Mouse (Mus musculus): Measurements from ENCODE around the gene Arl6ip4. TPM values are rescaled to one million over a fixed set of nuclear protein-coding genes. Genes with fewer than 3 reads are reported as not detected.

Arl6ip4 gene
- total and polyA plus RNA-seq, 3 experiments: 57.8 to 128 TPM; not detected in 1

GRCm38 (mm10) chr5:124122357-124122756 lies 6.5 kb downstream of the Arl6ip4 start:
- TF ChIP-seq POLR2AphosphoS2 (IDR thresholded peaks at IDR 0.05; ENCODE audit: low read length) (no peak), ETS1 (IDR thresholded peaks at IDR 0.05; ENCODE audit: low read depth, low read length) (no peak)
- H3K9me3 ChIP-seq (replicated peaks; ENCODE audit: insufficient read depth, low read length): no peaks in the 10 kb centered on the region
- 0 out of 4 replicates have a peak, but pooled peaks cover 0 to 1% of the 10 kb centered on the region in 2 experiments for H3K4me1 ChIP-seq (ENCODE audit: control insufficient read depth in 1 of 2, insufficient read depth in 2 of 2, low read length in 2 of 2)
- H3K36me3 ChIP-seq (ENCODE audit: control insufficient read depth in 1 of 2, insufficient read depth in 2 of 2, low read length in 2 of 2): peaks cover 0 to 2% of the 10 kb centered on the region in 2 experiments; a peak in 1 of 4 replicates
- H3K27me3 ChIP-seq (ENCODE audit: control insufficient read depth in 1 of 2, insufficient read depth in 2 of 2, low read length in 2 of 2): no peaks in the 10 kb centered on the region
- no peak overlapping the region for H3K9ac ChIP-seq (ENCODE audit: control insufficient read depth, low read depth, low read length, poor library complexity, severe bottlenecking)
- peaks cover 4% of the 10 kb centered on the region; the same call in 1 of the 2 replicates for H3K79me2 ChIP-seq (ENCODE audit: control insufficient read depth, insufficient read depth, low read length, poor library complexity)
- H3K4me3 ChIP-seq (ENCODE audit: control insufficient read depth in 1 of 2, insufficient read depth in 1 of 2, low read depth in 2 of 2, low read length in 2 of 2): no peak overlapping the region
- no peak overlapping the region for H3K27ac ChIP-seq (ENCODE audit: control insufficient read depth, low read depth, low read length)
- no peak for DNase-seq (ENCODE audit: low read depth, low spot score)

- Histone ChIP-seq H3K27me3 (ENCODE audit: control insufficient read depth in 1 of 2, insufficient read depth in 2 of 2, low read length in 2 of 2) (no peaks in the 10 kb centered on the region), H3K4me3 (ENCODE audit: control insufficient read depth in 1 of 2, insufficient read depth in 1 of 2, low read depth in 2 of 2, low read length in 2 of 2) (no peak overlapping the region), H3K9me3 (replicated peaks; ENCODE audit: insufficient read depth, low read length) (no peaks in the 10 kb centered on the region), H3K79me2 (ENCODE audit: control insufficient read depth, insufficient read depth, low read length, poor library complexity) (no peaks in the 10 kb centered on the region), H3K9ac (ENCODE audit: control insufficient read depth, low read depth, low read length, poor library complexity, severe bottlenecking) (no peak overlapping the region), H3K4me1 (ENCODE audit: control insufficient read depth in 1 of 2, insufficient read depth in 2 of 2, low read length in 2 of 2) (no peaks in the 10 kb centered on the region), H3K36me3 (ENCODE audit: control insufficient read depth in 1 of 2, insufficient read depth in 2 of 2, low read length in 2 of 2) (no peaks in the 10 kb centered on the region), H3K27ac (ENCODE audit: control insufficient read depth, low read depth, low read length) (no peak overlapping the region)
- DNase-seq (ENCODE audit: low read depth, low spot score): no peak
- TF ChIP-seq USF1 (IDR thresholded peaks at IDR 0.05; ENCODE audit: low read depth, low read length): no peak
- no peak for TF ChIP-seq ELF1 (IDR thresholded peaks at IDR 0.05; ENCODE audit: low read depth, low read length)
- no peak for TF ChIP-seq NRF1 (IDR thresholded peaks at IDR 0.05; ENCODE audit: insufficient read depth, low read depth, low read length, poor library complexity, severe bottlenecking)
- no peak for TF ChIP-seq ZKSCAN1 (IDR thresholded peaks at IDR 0.05; ENCODE audit: low read depth, low read length)
- no peak for TF ChIP-seq MAX (IDR thresholded peaks at IDR 0.05; ENCODE audit: low read length)
- no peak for TF ChIP-seq UBTF (IDR thresholded peaks at IDR 0.05; ENCODE audit: borderline replicate concordance, insufficient read depth, low read depth, low read length)
- no peak for TF ChIP-seq SMC3 (IDR thresholded peaks at IDR 0.05; ENCODE audit: low read depth, low read length)
- no peak for TF ChIP-seq KAT2A (conservative IDR thresholded peaks at IDR 0.05; ENCODE audit: low read depth, low read length)
Measured at GRCm38 (mm10) chr5:124125093-124125492, 9.2 kb downstream of the Arl6ip4 start.

GRCm38 (mm10) chr5:124134261-124134660 lies 18.4 kb downstream of the Arl6ip4 start:
- no peak for TF ChIP-seq HCFC1 (IDR thresholded peaks at IDR 0.05; ENCODE audit: low read depth, low read length)
- TF ChIP-seq ZKSCAN1 (IDR thresholded peaks at IDR 0.05; ENCODE audit: low read depth, low read length): no peak
- TF ChIP-seq TCF12 (IDR thresholded peaks at IDR 0.05; ENCODE audit: low read depth, low read length): no peak
- TF ChIP-seq NELFE (IDR thresholded peaks at IDR 0.05; ENCODE audit: low read depth, low read length): no peak
- no peak for TF ChIP-seq KAT2A (conservative IDR thresholded peaks at IDR 0.05; ENCODE audit: low read depth, low read length)
- TF ChIP-seq USF1 (IDR thresholded peaks at IDR 0.05; ENCODE audit: low read depth, low read length): no peak
- TF ChIP-seq JUND (IDR thresholded peaks at IDR 0.05; ENCODE audit: low read depth, low read length): no peak
- no peak for TF ChIP-seq NRF1 (IDR thresholded peaks at IDR 0.05; ENCODE audit: insufficient read depth, low read depth, low read length, poor library complexity, severe bottlenecking)
- no peak for TF ChIP-seq CTCF (IDR thresholded peaks at IDR 0.05 in 2 of 3, conservative IDR thresholded peaks at IDR 0.05 in 1 of 3; ENCODE audit: control insufficient read depth in 1 of 3, insufficient read depth in 1 of 3, low read depth in 2 of 3, low read length in 3 of 3, poor library complexity in 1 of 3, severe bottlenecking in 1 of 3)
- TF ChIP-seq MAFK (IDR thresholded peaks at IDR 0.05; ENCODE audit: borderline replicate concordance, low read depth, low read length): no peak
- TF ChIP-seq SMC3 (IDR thresholded peaks at IDR 0.05; ENCODE audit: low read depth, low read length): no peak
- TF ChIP-seq RAD21 (IDR thresholded peaks at IDR 0.05; ENCODE audit: low read depth, low read length): no peak
- H3K36me3 ChIP-seq (ENCODE audit: control insufficient read depth in 1 of 2, insufficient read depth in 2 of 2, low read length in 2 of 2): no peaks in the 10 kb centered on the region
- no peak for DNase-seq (ENCODE audit: low read depth, low spot score)

More at GRCm38 (mm10) chr5:124134261-124134660, 18.4 kb downstream of the Arl6ip4 start:
- H3K9ac ChIP-seq (ENCODE audit: control insufficient read depth, low read depth, low read length, poor library complexity, severe bottlenecking): no peak overlapping the region
- no peaks in the 10 kb centered on the region for H3K27me3 ChIP-seq (ENCODE audit: control insufficient read depth in 1 of 2, insufficient read depth in 2 of 2, low read length in 2 of 2)
- no peaks in the 10 kb centered on the region for H3K9me3 ChIP-seq (replicated peaks; ENCODE audit: insufficient read depth, low read length)
- no peak overlapping the region for H3K4me3 ChIP-seq (ENCODE audit: control insufficient read depth in 1 of 2, insufficient read depth in 1 of 2, low read depth in 2 of 2, low read length in 2 of 2)
- no peaks in the 10 kb centered on the region for H3K79me2 ChIP-seq (ENCODE audit: control insufficient read depth, insufficient read depth, low read length, poor library complexity)
- H3K4me1 ChIP-seq (ENCODE audit: control insufficient read depth in 1 of 2, insufficient read depth in 2 of 2, low read length in 2 of 2): peaks cover 0 to 5% of the 10 kb centered on the region in 2 experiments; a peak in 1 of 4 replicates
- H3K27ac ChIP-seq (ENCODE audit: control insufficient read depth, low read depth, low read length): no peak overlapping the region

Data from MEL (cell line).